Mouse (Mus musculus) midbrain, embryonic 10.5 days (tissue): Measurements from ENCODE around the gene Ubac2. TPM values are rescaled to one million over a fixed set of nuclear protein-coding genes. Genes with fewer than 3 reads are reported as not detected.

ENCODE experiments used
- DNase-seq: peaks from one replicate; pipeline ENCODE4 v3.0.0-alpha.2; 2017; ENCODE audit warnings: low spot score
- H3K27ac ChIP-seq: fragments of 300-500 bp; sonication (generic); replicated peaks from 2 replicates; pipeline ENCODE4 v1.5.1; 2016; ENCODE audit warnings: mild to moderate bottlenecking
- H3K27me3 ChIP-seq: fragments of 300-500 bp; sonication (generic); 2 replicates; pipeline ENCODE4 v1.6.1; 2016; ENCODE audit warnings: low read depth, mild to moderate bottlenecking; ENCODE audit not compliant: poor library complexity, severe bottlenecking
- H3K36me3 ChIP-seq: fragments of 300-500 bp; sonication (generic); 2 replicates; pipeline ENCODE4 v1.6.1; 2016; ENCODE audit warnings: mild to moderate bottlenecking, moderate library complexity
- H3K4me1 ChIP-seq: fragments of 300-500 bp; sonication (generic); 2 replicates; pipeline ENCODE4 v1.6.1; 2016
- H3K4me3 ChIP-seq: fragments of 300-500 bp; sonication (generic); 2 replicates; pipeline ENCODE4 v1.5.1; 2016; ENCODE audit warnings: mild to moderate bottlenecking, moderate library complexity
- H3K9me3 ChIP-seq: fragments of 300-500 bp; sonication (generic); replicated peaks from 2 replicates; pipeline ENCODE4 v1.6.1; 2016; ENCODE audit warnings: mild to moderate bottlenecking
- WGBS: fragments of 180-500 bp; shearing (Covaris S2); methylation state at CpG from one replicate; pipeline ENCODE4 v1.1.7; 2016; 5-methylcytosine and 5-hydroxymethylcytosine counted together
- polyA plus RNA-seq: library from polyadenylated mRNA; unstranded; fragments of >200 nt; fragmentation: Nextera tagmentation; extraction: Ambion mirVana; gene quantifications from 2 replicates; pipeline ENCODE4 v1.2.1, GENCODE M21; 2016

Ubac2 gene
- polyA plus RNA-seq, 1 experiment from 2014 or later = 78.3 TPM

GRCm38 (mm10) chr14:121947966-121948365 is 69.5 kb downstream of the Ubac2 start:
- H3K36me3 ChIP-seq = no peaks in the 10 kb centered on the region
- no peak overlapping the region for H3K4me3 ChIP-seq
- no peak overlapping the region for H3K27ac ChIP-seq
- no peak for DNase-seq
- 96% methylated on average over 3 of the region's 3 CpGs for WGBS
- H3K27me3 ChIP-seq = no peaks in the 10 kb centered on the region
- no peaks in the 10 kb centered on the region for H3K4me1 ChIP-seq
- peaks cover 10% of the 10 kb centered on the region; the same call in 1 of the 2 replicates for H3K9me3 ChIP-seq

GRCm38 (mm10) chr14:121949436-121949835 is 71.0 kb downstream of the Ubac2 start:
- no peak for DNase-seq
- WGBS = 92% methylated on average over 3 of the region's 3 CpGs
- H3K9me3 ChIP-seq = peaks cover 3% of the 10 kb centered on the region; the same call in 1 of the 2 replicates
- peaks cover 7% of the 10 kb centered on the region for H3K36me3 ChIP-seq
- no peaks in the 10 kb centered on the region for H3K27me3 ChIP-seq
- H3K4me1 ChIP-seq = no peaks in the 10 kb centered on the region
- no peak overlapping the region for H3K4me3 ChIP-seq
- no peak overlapping the region for H3K27ac ChIP-seq

- 96% methylated on average over 5 of the region's 5 CpGs for WGBS
- Histone ChIP-seq H3K9me3 (no peaks in the 10 kb centered on the region), H3K4me3 (no peak overlapping the region), H3K27ac (no peak overlapping the region), H3K27me3 (no peaks in the 10 kb centered on the region), H3K4me1 (no peaks in the 10 kb centered on the region), H3K36me3 (peaks cover 11% of the 10 kb centered on the region)
- DNase-seq = no peak
Measured at GRCm38 (mm10) chr14:121949897-121950296, 71.5 kb downstream of the Ubac2 start.

GRCm38 (mm10) chr14:121951399-121952045 is 73.1 kb downstream of the Ubac2 start:
- Histone ChIP-seq H3K27me3 (no peaks in the 10 kb centered on the region), H3K36me3 (peaks cover 12% of the 10 kb centered on the region), H3K4me3 (no peak overlapping the region), H3K4me1 (no peaks in the 10 kb centered on the region), H3K27ac (no peak overlapping the region), H3K9me3 (no peaks in the 10 kb centered on the region)
- WGBS = 81% methylated on average over 2 of the region's 2 CpGs
- no peak for DNase-seq

- Histone ChIP-seq H3K4me3 (no peak overlapping the region), H3K27me3 (no peaks in the 10 kb centered on the region), H3K9me3 (no peaks in the 10 kb centered on the region), H3K4me1 (no peaks in the 10 kb centered on the region), H3K36me3 (peaks cover 12% of the 10 kb centered on the region), H3K27ac (no peak overlapping the region)
- WGBS = 90% methylated on average over 5 of the region's 5 CpGs
- no peak for DNase-seq
Measured at GRCm38 (mm10) chr14:121952046-121952400, 73.6 kb downstream of the Ubac2 start.

GRCm38 (mm10) chr14:121954129-121954528 is 75.7 kb downstream of the Ubac2 start:
- no peak overlapping the region for H3K27ac ChIP-seq
- whole genome bisulfite sequencing = 92% methylated on average over 11 of the region's 11 CpGs
- H3K27me3 ChIP-seq = no peaks in the 10 kb centered on the region
- H3K36me3 ChIP-seq = peaks cover 12% of the 10 kb centered on the region
- H3K4me1 ChIP-seq = no peaks in the 10 kb centered on the region
- no peaks in the 10 kb centered on the region for H3K9me3 ChIP-seq
- no peak for DNase-seq
- no peak overlapping the region for H3K4me3 ChIP-seq

GRCm38 (mm10) chr14:121954608-121955007 is 76.2 kb downstream of the Ubac2 start:
- H3K27me3 ChIP-seq = no peaks in the 10 kb centered on the region
- H3K9me3 ChIP-seq = no peaks in the 10 kb centered on the region
- H3K4me1 ChIP-seq = no peaks in the 10 kb centered on the region
- H3K36me3 ChIP-seq = peaks cover 12% of the 10 kb centered on the region
- DNase-seq = no peak
- WGBS = 97% methylated on average over 12 of the region's 12 CpGs
- no peak overlapping the region for H3K27ac ChIP-seq
- H3K4me3 ChIP-seq = no peak overlapping the region

GRCm38 (mm10) chr14:121955176-121955795 is 76.9 kb downstream of the Ubac2 start:
- H3K4me3 ChIP-seq = no peak overlapping the region
- H3K4me1 ChIP-seq = no peaks in the 10 kb centered on the region
- WGBS = 92% methylated on average over 5 of the region's 5 CpGs
- H3K27me3 ChIP-seq = no peaks in the 10 kb centered on the region
- peaks cover 12% of the 10 kb centered on the region for H3K36me3 ChIP-seq
- no peaks in the 10 kb centered on the region for H3K9me3 ChIP-seq
- no peak for DNase-seq
- H3K27ac ChIP-seq = no peak overlapping the region

- peaks cover 12% of the 10 kb centered on the region for H3K36me3 ChIP-seq
- no peak overlapping the region for H3K4me3 ChIP-seq
- WGBS = 93% methylated on average over 5 of the region's 5 CpGs
- no peaks in the 10 kb centered on the region for H3K9me3 ChIP-seq
- no peak overlapping the region for H3K27ac ChIP-seq
- H3K4me1 ChIP-seq = no peaks in the 10 kb centered on the region
- DNase-seq = no peak
- H3K27me3 ChIP-seq = no peaks in the 10 kb centered on the region
Measured at GRCm38 (mm10) chr14:121956291-121956690, 77.9 kb downstream of the Ubac2 start.

- Histone ChIP-seq H3K27me3 (no peaks in the 10 kb centered on the region), H3K9me3 (no peaks in the 10 kb centered on the region), H3K4me1 (peaks cover 4% of the 10 kb centered on the region; the same call in 1 of the 2 replicates), H3K36me3 (peaks cover 12% of the 10 kb centered on the region), H3K27ac (no peak overlapping the region), H3K4me3 (no peak overlapping the region)
- WGBS = 93% methylated on average over 10 of the region's 10 CpGs
- no peak for DNase-seq
Measured at GRCm38 (mm10) chr14:121957176-121957871, 78.9 kb downstream of the Ubac2 start.

- 93% methylated on average over 3 of the region's 3 CpGs for WGBS
- Histone ChIP-seq H3K27me3 (no peaks in the 10 kb centered on the region), H3K4me1 (peaks cover 4% of the 10 kb centered on the region; the same call in 1 of the 2 replicates), H3K4me3 (no peak overlapping the region), H3K9me3 (no peaks in the 10 kb centered on the region), H3K36me3 (peaks cover 12% of the 10 kb centered on the region), H3K27ac (no peak overlapping the region)
- DNase-seq = no peak
Measured at GRCm38 (mm10) chr14:121958041-121958750, 79.8 kb downstream of the Ubac2 start.

GRCm38 (mm10) chr14:121958751-121959537 is 80.5 kb downstream of the Ubac2 start:
- no peaks in the 10 kb centered on the region for H3K27me3 ChIP-seq
- 89% methylated on average over 10 of the region's 10 CpGs for WGBS
- no peak for DNase-seq
- no peak overlapping the region for H3K27ac ChIP-seq
- no peak overlapping the region for H3K4me3 ChIP-seq
- H3K4me1 ChIP-seq = peaks cover 4% of the 10 kb centered on the region; the same call in 1 of the 2 replicates
- H3K9me3 ChIP-seq = no peaks in the 10 kb centered on the region
- peaks cover 10% of the 10 kb centered on the region for H3K36me3 ChIP-seq
